Mouse (Mus musculus): Measurements from ENCODE around the gene Ifi204. TPM values are rescaled to one million over a fixed set of nuclear protein-coding genes. Genes with fewer than 3 reads are reported as not detected.

Gene Ifi204
- 2.7 TPM for polyA plus RNA-seq (2014; fragmentation: Illumina TruSeq; extraction: RNeasy Lipid Tissue Mini Kit (QIAGEN cat#74804); ENCODE audit: low read depth, low replicate concordance)

DNA sequence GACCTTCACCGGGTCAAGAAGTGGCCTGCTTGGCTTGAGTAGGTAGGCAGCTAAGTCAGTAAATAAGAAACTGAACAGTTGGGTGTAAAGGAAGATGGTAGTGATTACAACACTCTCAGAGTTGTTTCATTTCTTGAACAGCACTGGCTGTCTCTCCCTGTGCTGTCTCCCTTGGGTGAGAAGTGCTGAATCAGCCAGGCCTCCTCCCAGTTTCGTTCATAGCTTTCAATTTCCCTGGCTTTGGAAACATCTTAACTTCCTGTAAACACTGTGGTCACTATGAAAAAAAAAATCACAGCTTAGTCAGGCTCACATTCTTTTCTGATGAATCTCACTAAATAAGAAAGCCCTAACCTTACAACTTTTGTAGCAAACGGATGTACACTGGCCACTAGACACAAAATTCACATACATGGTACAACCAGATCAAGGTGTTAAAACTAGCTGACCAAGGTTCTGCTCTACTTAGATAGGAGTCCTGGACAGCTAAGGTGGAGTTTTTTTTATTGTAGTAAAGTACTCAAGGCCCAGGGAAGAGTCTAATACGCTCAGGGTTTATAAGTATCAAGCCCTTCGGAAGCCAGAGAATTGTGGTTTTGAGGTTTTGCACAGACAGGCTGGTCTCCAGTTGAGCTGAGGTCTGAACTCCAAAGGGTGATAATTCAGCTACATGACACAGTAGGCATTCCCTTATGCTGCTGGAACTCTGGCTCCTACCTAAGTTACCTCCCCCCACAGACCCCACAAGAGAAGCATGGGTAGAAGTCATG lies at the start of gene Ifi204:
TSS of gene Ifi204 (minus strand) at position 96 of the 770 bp plus-strand sequence.

GRCm38 (mm10) chr1:173741656-173742055 lies 25.1 kb downstream of the Ifi204 start, which contains the start of gene Ifi207:
Gene Ifi207, minus strand, starts transcription at chr1:173741747.

Other genes with a start within 250 kb of the Ifi204 start
- 0.80 TPM for gene Ifi214, start 231.0 kb downstream of the Ifi204 start, polyA plus RNA-seq (2014; fragmentation: Illumina TruSeq; extraction: RNeasy Lipid Tissue Mini Kit (QIAGEN cat#74804); ENCODE audit: low read depth, low replicate concordance)
- 0.74 TPM for gene Ifi213, start 167.7 kb downstream of the Ifi204 start, polyA plus RNA-seq (2014; fragmentation: Illumina TruSeq; extraction: RNeasy Lipid Tissue Mini Kit (QIAGEN cat#74804); ENCODE audit: low read depth, low replicate concordance)
- gene Ifi209, start 136.0 kb downstream of the Ifi204 start, polyA plus RNA-seq (2014; fragmentation: Illumina TruSeq; extraction: RNeasy Lipid Tissue Mini Kit (QIAGEN cat#74804); ENCODE audit: low read depth, low replicate concordance), result 32.0 TPM
- gene Ifi208, start 93.3 kb downstream of the Ifi204 start, polyA plus RNA-seq (2014; fragmentation: Illumina TruSeq; extraction: RNeasy Lipid Tissue Mini Kit (QIAGEN cat#74804); ENCODE audit: low read depth, low replicate concordance), result 0.35 TPM
- gene Ifi207, start 25.2 kb downstream of the Ifi204 start, polyA plus RNA-seq (2014; fragmentation: Illumina TruSeq; extraction: RNeasy Lipid Tissue Mini Kit (QIAGEN cat#74804); ENCODE audit: low read depth, low replicate concordance), result 1.4 TPM
- gene Ifi211, start 146.1 kb upstream of the Ifi204 start, polyA plus RNA-seq (2014; fragmentation: Illumina TruSeq; extraction: RNeasy Lipid Tissue Mini Kit (QIAGEN cat#74804); ENCODE audit: low read depth, low replicate concordance), result 1.7 TPM
- gene Mndal, start 175.5 kb upstream of the Ifi204 start, polyA plus RNA-seq (2014; fragmentation: Illumina TruSeq; extraction: RNeasy Lipid Tissue Mini Kit (QIAGEN cat#74804); ENCODE audit: low read depth, low replicate concordance), result 5.1 TPM
- gene Ifi203, start 175.7 kb upstream of the Ifi204 start, polyA plus RNA-seq (2014; fragmentation: Illumina TruSeq; extraction: RNeasy Lipid Tissue Mini Kit (QIAGEN cat#74804); ENCODE audit: low read depth, low replicate concordance), result 5.7 TPM
- 0.95 TPM for gene Ifi202b, start 215.8 kb upstream of the Ifi204 start, polyA plus RNA-seq (2014; fragmentation: Illumina TruSeq; extraction: RNeasy Lipid Tissue Mini Kit (QIAGEN cat#74804); ENCODE audit: low read depth, low replicate concordance)

Measured in testis, adult 10 weeks (tissue).